Mouse (Mus musculus): ENCODE results near the gene Tmem110. TPM values are rescaled to one million over a fixed set of nuclear protein-coding genes. Genes with fewer than 3 reads are reported as not detected.

The Tmem110 gene
- 24.2 and 24.7 TPM in 2 replicates for polyA plus RNA-seq (2014; fragmentation: Nextera tagmentation; extraction: Ambion mirVana)

- Histone ChIP-seq H3K27ac (ENCODE audit: low read depth, low read length) (no peak within 1 kb of the TSS), H3K27me3 (ENCODE audit: control insufficient read depth, insufficient read depth, low read length) (no peaks in the 10 kb centered on the region), H3K9ac (ENCODE audit: low read length) (peak within 1 kb of the TSS; percentile 86), H3K4me3 (ENCODE audit: low read depth, low read length) (peak within 1 kb of the TSS; percentile 81), H3K4me1 (replicated peaks; ENCODE audit: control insufficient read depth, insufficient read depth, low read length) (peaks cover 7% of the 10 kb centered on the region; the same call in 1 of the 2 replicates), H3K4me2 (ENCODE audit: low read depth, low read length, severe bottlenecking) (peak within 1 kb of the TSS; percentile 73), H3K9me3 (ENCODE audit: control insufficient read depth, low read length) (no peaks in the 10 kb centered on the region), H3K36me3 (ENCODE audit: control insufficient read depth, insufficient read depth, low read length) (no peaks in the 10 kb centered on the region)
- WGBS, result under 1% methylated on average over 58 of the region's 68 CpGs
- ATAC-seq (replicated peaks; ENCODE audit: low FRiP score) (peak; percentile 97), DNase-seq (ENCODE audit: low spot score) (peak; percentile 90)
Observed at GRCm38 (mm10) chr14:30825476-30826131, at the start of gene Tmem110. Tmem110 (plus strand) TSS chr14:30825590.

- H3K36me3 ChIP-seq (ENCODE audit: control insufficient read depth, insufficient read depth, low read length), result no peaks in the 10 kb centered on the region; the same call in 1 of the 2 replicates
- ATAC-seq (replicated peaks; ENCODE audit: low FRiP score), result no peak
- H3K9ac ChIP-seq (ENCODE audit: low read length), result no peak overlapping the region
- no peaks in the 10 kb centered on the region for H3K4me1 ChIP-seq (replicated peaks; ENCODE audit: control insufficient read depth, insufficient read depth, low read length)
- WGBS, result 92% methylated on average over 6 of the region's 6 CpGs
- no peak overlapping the region for H3K4me2 ChIP-seq (ENCODE audit: low read depth, low read length, severe bottlenecking)
- no peak for DNase-seq (ENCODE audit: low spot score)
- no peak overlapping the region for H3K27ac ChIP-seq (ENCODE audit: low read depth, low read length)
- H3K4me3 ChIP-seq (ENCODE audit: low read depth, low read length), result no peak overlapping the region
- H3K27me3 ChIP-seq (ENCODE audit: control insufficient read depth, insufficient read depth, low read length), result no peaks in the 10 kb centered on the region
- no peaks in the 10 kb centered on the region for H3K9me3 ChIP-seq (ENCODE audit: control insufficient read depth, low read length)
Observed at GRCm38 (mm10) chr14:30784614-30785013, 40.8 kb upstream of the Tmem110 start.

DNA sequence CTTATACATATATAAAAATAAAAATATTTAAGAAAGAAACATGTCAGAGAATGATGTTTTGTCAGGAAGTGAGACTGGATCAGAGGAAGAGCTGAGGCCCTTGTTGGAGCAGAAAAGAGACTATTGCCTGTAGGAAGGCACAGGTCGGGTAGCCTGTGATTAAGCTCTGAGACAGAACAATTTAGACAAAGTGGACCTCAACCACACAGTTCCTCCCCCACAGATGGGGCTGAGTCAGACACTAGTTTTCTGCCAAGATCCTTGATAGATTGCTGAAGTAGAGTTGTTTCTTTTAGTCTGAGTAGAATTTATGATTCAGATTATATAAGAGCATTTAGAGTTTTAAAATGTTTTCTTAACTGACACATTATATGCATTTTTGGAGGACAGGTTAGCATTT, 35.9 kb upstream of the Tmem110 start:
- Histone ChIP-seq H3K4me1 (replicated peaks; ENCODE audit: control insufficient read depth, insufficient read depth, low read length) (no peaks in the 10 kb centered on the region), H3K27me3 (ENCODE audit: control insufficient read depth, insufficient read depth, low read length) (no peaks in the 10 kb centered on the region), H3K4me3 (ENCODE audit: low read depth, low read length) (no peak overlapping the region), H3K9me3 (ENCODE audit: control insufficient read depth, low read length) (no peaks in the 10 kb centered on the region), H3K4me2 (ENCODE audit: low read depth, low read length, severe bottlenecking) (no peak overlapping the region), H3K36me3 (ENCODE audit: control insufficient read depth, insufficient read depth, low read length) (no peaks in the 10 kb centered on the region; the same call in 1 of the 2 replicates), H3K27ac (ENCODE audit: low read depth, low read length) (no peak overlapping the region), H3K9ac (ENCODE audit: low read length) (no peak overlapping the region)
- no peak for DNase-seq (ENCODE audit: low spot score)
- ATAC-seq (replicated peaks; ENCODE audit: low FRiP score), result no peak
- WGBS, result 69% methylated on average over 1 of the region's 1 CpGs

DNA sequence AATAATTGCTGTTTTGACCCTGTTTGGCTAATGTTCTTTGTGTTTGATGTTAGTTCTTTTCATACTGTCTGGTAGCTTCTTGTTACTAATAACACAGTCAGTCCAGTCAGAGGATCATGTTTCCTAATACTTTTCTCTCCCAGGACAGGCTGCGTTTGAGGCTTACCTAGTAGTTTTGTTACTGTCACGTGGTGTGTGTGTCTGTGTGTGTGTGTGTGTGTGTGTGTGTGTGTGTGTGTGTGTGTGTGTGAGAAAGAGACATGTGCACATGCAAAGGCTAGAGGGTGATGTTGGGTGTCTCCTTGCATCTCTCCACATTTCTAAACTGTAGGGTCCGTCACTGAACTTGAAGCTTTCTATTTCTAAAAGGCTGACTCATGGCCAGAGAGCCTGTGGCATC, 32.5 kb upstream of the Tmem110 start:
- no peak overlapping the region for H3K4me3 ChIP-seq (ENCODE audit: low read depth, low read length)
- no peak overlapping the region for H3K9ac ChIP-seq (ENCODE audit: low read length)
- H3K4me1 ChIP-seq (replicated peaks; ENCODE audit: control insufficient read depth, insufficient read depth, low read length), result no peaks in the 10 kb centered on the region
- 90% methylated on average over 3 of the region's 3 CpGs for WGBS
- no peaks in the 10 kb centered on the region for H3K9me3 ChIP-seq (ENCODE audit: control insufficient read depth, low read length)
- ATAC-seq (replicated peaks; ENCODE audit: low FRiP score) (no peak), DNase-seq (ENCODE audit: low spot score) (no peak)
- H3K27ac ChIP-seq (ENCODE audit: low read depth, low read length), result no peak overlapping the region
- no peak overlapping the region for H3K4me2 ChIP-seq (ENCODE audit: low read depth, low read length, severe bottlenecking)
- H3K27me3 ChIP-seq (ENCODE audit: control insufficient read depth, insufficient read depth, low read length), result no peaks in the 10 kb centered on the region
- H3K36me3 ChIP-seq (ENCODE audit: control insufficient read depth, insufficient read depth, low read length), result peaks cover 4% of the 10 kb centered on the region; the same call in 1 of the 2 replicates

- DNase-seq (ENCODE audit: low spot score) (no peak), ATAC-seq (replicated peaks; ENCODE audit: low FRiP score) (no peak)
- peaks cover 5% of the 10 kb centered on the region; the same call in 1 of the 2 replicates for H3K36me3 ChIP-seq (ENCODE audit: control insufficient read depth, insufficient read depth, low read length)
- H3K27ac ChIP-seq (ENCODE audit: low read depth, low read length), result no peak overlapping the region
- WGBS, result 93% methylated on average over 2 of the region's 2 CpGs
- no peak overlapping the region for H3K9ac ChIP-seq (ENCODE audit: low read length)
- no peaks in the 10 kb centered on the region for H3K27me3 ChIP-seq (ENCODE audit: control insufficient read depth, insufficient read depth, low read length)
- no peaks in the 10 kb centered on the region for H3K9me3 ChIP-seq (ENCODE audit: control insufficient read depth, low read length)
- H3K4me3 ChIP-seq (ENCODE audit: low read depth, low read length), result no peak overlapping the region
- no peak overlapping the region for H3K4me2 ChIP-seq (ENCODE audit: low read depth, low read length, severe bottlenecking)
- no peaks in the 10 kb centered on the region for H3K4me1 ChIP-seq (replicated peaks; ENCODE audit: control insufficient read depth, insufficient read depth, low read length)
Observed at GRCm38 (mm10) chr14:30801756-30802155, 23.6 kb upstream of the Tmem110 start.

- 88% methylated on average over 3 of the region's 3 CpGs for WGBS
- H3K4me2 ChIP-seq (ENCODE audit: low read depth, low read length, severe bottlenecking), result no peak overlapping the region
- no peak overlapping the region for H3K4me3 ChIP-seq (ENCODE audit: low read depth, low read length)
- no peak overlapping the region for H3K9ac ChIP-seq (ENCODE audit: low read length)
- no peak overlapping the region for H3K27ac ChIP-seq (ENCODE audit: low read depth, low read length)
- ATAC-seq (replicated peaks; ENCODE audit: low FRiP score) (no peak), DNase-seq (ENCODE audit: low spot score) (no peak)
- H3K9me3 ChIP-seq (ENCODE audit: control insufficient read depth, low read length), result no peaks in the 10 kb centered on the region
- no peaks in the 10 kb centered on the region for H3K27me3 ChIP-seq (ENCODE audit: control insufficient read depth, insufficient read depth, low read length)
- H3K4me1 ChIP-seq (replicated peaks; ENCODE audit: control insufficient read depth, insufficient read depth, low read length), result no peaks in the 10 kb centered on the region
- no peaks in the 10 kb centered on the region for H3K36me3 ChIP-seq (ENCODE audit: control insufficient read depth, insufficient read depth, low read length)
Observed at GRCm38 (mm10) chr14:30821136-30821535, 4.3 kb upstream of the Tmem110 start.

- ATAC-seq (replicated peaks; ENCODE audit: low FRiP score), result no peak
- H3K9ac ChIP-seq (ENCODE audit: low read length), result no peak overlapping the region
- WGBS, result 76% methylated on average over 6 of the region's 6 CpGs
Observed at GRCm38 (mm10) chr14:30824456-30824995, 864 bp upstream of the Tmem110 start.

GRCm38 (mm10) chr14:30825021-30825475, 342 bp upstream of the Tmem110 start:
- no peak for DNase-seq (ENCODE audit: low spot score)
- no peak overlapping the region for H3K9ac ChIP-seq (ENCODE audit: low read length)
- H3K36me3 ChIP-seq (ENCODE audit: control insufficient read depth, insufficient read depth, low read length), result no peaks in the 10 kb centered on the region
- H3K27ac ChIP-seq (ENCODE audit: low read depth, low read length), result no peak overlapping the region
- WGBS, result 40% methylated on average over 5 of the region's 5 CpGs
- H3K4me1 ChIP-seq (replicated peaks; ENCODE audit: control insufficient read depth, insufficient read depth, low read length), result peaks cover 7% of the 10 kb centered on the region; the same call in 1 of the 2 replicates
- H3K4me2 ChIP-seq (ENCODE audit: low read depth, low read length, severe bottlenecking), result peak overlapping the region; percentile 73; the same call in 1 of the 2 replicates
- peak overlapping the region; percentile 81 for H3K4me3 ChIP-seq (ENCODE audit: low read depth, low read length)
- no peaks in the 10 kb centered on the region for H3K27me3 ChIP-seq (ENCODE audit: control insufficient read depth, insufficient read depth, low read length)
- ATAC-seq (replicated peaks; ENCODE audit: low FRiP score), result no peak
- H3K9me3 ChIP-seq (ENCODE audit: control insufficient read depth, low read length), result no peaks in the 10 kb centered on the region

More at GRCm38 (mm10) chr14:30824456-30824995, 864 bp upstream of the Tmem110 start:
- Histone ChIP-seq H3K36me3 (ENCODE audit: control insufficient read depth, insufficient read depth, low read length) (no peaks in the 10 kb centered on the region), H3K4me1 (replicated peaks; ENCODE audit: control insufficient read depth, insufficient read depth, low read length) (peaks cover 7% of the 10 kb centered on the region; the same call in 1 of the 2 replicates), H3K4me2 (ENCODE audit: low read depth, low read length, severe bottlenecking) (no peak overlapping the region), H3K27me3 (ENCODE audit: control insufficient read depth, insufficient read depth, low read length) (no peaks in the 10 kb centered on the region), H3K4me3 (ENCODE audit: low read depth, low read length) (no peak overlapping the region), H3K27ac (ENCODE audit: low read depth, low read length) (no peak overlapping the region), H3K9me3 (ENCODE audit: control insufficient read depth, low read length) (no peaks in the 10 kb centered on the region)
- no peak for DNase-seq (ENCODE audit: low spot score)

All from forebrain, embryonic 11.5 days (tissue).